Mouse (Mus musculus) hindbrain, embryonic 10.5 days (tissue): Measurements from ENCODE around the gene Xrcc5. TPM values are rescaled to one million over a fixed set of nuclear protein-coding genes. Genes with fewer than 3 reads are reported as not detected.

Experiments used
- DNase-seq: peaks from one replicate; pipeline ENCODE4 v3.0.0-alpha.2; 2017; ENCODE audit warnings: low spot score
- H3K27ac ChIP-seq: fragments of 300-500 bp; sonication (generic); 2 replicates; pipeline ENCODE4 v1.5.1; 2016; ENCODE audit warnings: mild to moderate bottlenecking, moderate library complexity
- H3K27me3 ChIP-seq: fragments of 300-500 bp; sonication (generic); 2 replicates; pipeline ENCODE4 v1.6.1; 2016; ENCODE audit warnings: mild to moderate bottlenecking; ENCODE audit not compliant: poor library complexity, insufficient read depth, severe bottlenecking
- H3K36me3 ChIP-seq: fragments of 300-500 bp; sonication (generic); 2 replicates; pipeline ENCODE4 v1.6.1; 2016; ENCODE audit warnings: mild to moderate bottlenecking, moderate library complexity
- H3K4me1 ChIP-seq: fragments of 300-500 bp; sonication (generic); replicated peaks from 2 replicates; pipeline ENCODE4 v1.6.1; 2016; ENCODE audit warnings: mild to moderate bottlenecking
- H3K4me3 ChIP-seq: fragments of 300-500 bp; sonication (generic); 2 replicates; pipeline ENCODE4 v1.5.1; 2016; ENCODE audit warnings: mild to moderate bottlenecking, moderate library complexity
- H3K9me3 ChIP-seq: fragments of 300-500 bp; sonication (generic); 2 replicates; pipeline ENCODE4 v1.6.1; 2016; ENCODE audit warnings: mild to moderate bottlenecking, moderate library complexity
- WGBS: fragments of 180-500 bp; shearing (Covaris S2); methylation state at CpG from one replicate; pipeline ENCODE4 v1.1.7; 2016; 5-methylcytosine and 5-hydroxymethylcytosine counted together
- polyA plus RNA-seq: library from polyadenylated mRNA; unstranded; fragments of >200 nt; fragmentation: Nextera tagmentation; extraction: Ambion mirVana; gene quantifications from 2 replicates; pipeline ENCODE4 v1.2.1, GENCODE M21; 2016

Xrcc5 gene
- polyA plus RNA-seq, 1 experiment from 2014 or later, result 48.1 TPM

- DNase-seq, result no peak
- H3K9me3 ChIP-seq, result no peaks in the 10 kb centered on the region
- 93% methylated on average over 8 of the region's 8 CpGs for WGBS
- no peak overlapping the region for H3K4me3 ChIP-seq
- H3K36me3 ChIP-seq, result no peaks in the 10 kb centered on the region
- peaks cover 23% of the 10 kb centered on the region for H3K4me1 ChIP-seq
- no peaks in the 10 kb centered on the region for H3K27me3 ChIP-seq
- no peak overlapping the region for H3K27ac ChIP-seq
These were observed 103.9 kb downstream of the Xrcc5 start for GRCm38 (mm10) chr1:72411108-72411507.

GRCm38 (mm10) chr1:72413205-72413604 lies 106.0 kb downstream of the Xrcc5 start:
- Histone ChIP-seq H3K9me3 (no peaks in the 10 kb centered on the region), H3K4me1 (peaks cover 23% of the 10 kb centered on the region), H3K27me3 (no peaks in the 10 kb centered on the region), H3K36me3 (no peaks in the 10 kb centered on the region), H3K27ac (no peak overlapping the region), H3K4me3 (no peak overlapping the region)
- WGBS, result 89% methylated on average over 8 of the region's 8 CpGs
- no peak for DNase-seq

- H3K36me3 ChIP-seq, result no peaks in the 10 kb centered on the region
- 52% methylated on average over 8 of the region's 8 CpGs for WGBS
- no peak for DNase-seq
- no peaks in the 10 kb centered on the region for H3K27me3 ChIP-seq
- H3K4me3 ChIP-seq, result no peak overlapping the region
- H3K9me3 ChIP-seq, result no peaks in the 10 kb centered on the region
- peak overlapping the region; percentile 70 for H3K27ac ChIP-seq
- peaks cover 31% of the 10 kb centered on the region for H3K4me1 ChIP-seq
These were observed 106.9 kb downstream of the Xrcc5 start for GRCm38 (mm10) chr1:72414133-72414532.

GRCm38 (mm10) chr1:72414561-72415253 lies 107.5 kb downstream of the Xrcc5 start:
- DNase-seq, result peak; percentile 53
- 29% methylated on average over 8 of the region's 8 CpGs for WGBS
- H3K27ac ChIP-seq, result peak overlapping the region; percentile 70

GRCm38 (mm10) chr1:72418744-72419655 lies 111.8 kb downstream of the Xrcc5 start:
- H3K9me3 ChIP-seq, result no peaks in the 10 kb centered on the region
- DNase-seq, result no peak
- 74% methylated on average over 8 of the region's 8 CpGs for WGBS
- H3K27ac ChIP-seq, result no peak overlapping the region
- no peaks in the 10 kb centered on the region; the same call in 1 of the 2 replicates for H3K27me3 ChIP-seq
- no peak overlapping the region for H3K4me3 ChIP-seq
- H3K4me1 ChIP-seq, result peaks cover 30% of the 10 kb centered on the region
- no peaks in the 10 kb centered on the region for H3K36me3 ChIP-seq

More at GRCm38 (mm10) chr1:72414561-72415253, 107.5 kb downstream of the Xrcc5 start:
- H3K4me1 ChIP-seq, result peaks cover 34% of the 10 kb centered on the region
- H3K27me3 ChIP-seq, result no peaks in the 10 kb centered on the region
- H3K4me3 ChIP-seq, result no peak overlapping the region
- H3K36me3 ChIP-seq, result no peaks in the 10 kb centered on the region
- H3K9me3 ChIP-seq, result no peaks in the 10 kb centered on the region

GRCm38 (mm10) chr1:72420220-72420619 lies 113.0 kb downstream of the Xrcc5 start:
- WGBS, result 70% methylated on average over 2 of the region's 2 CpGs

GRCm38 (mm10) chr1:72422121-72422520 lies 114.9 kb downstream of the Xrcc5 start:
- Histone ChIP-seq H3K27me3 (no peaks in the 10 kb centered on the region; the same call in 1 of the 2 replicates), H3K36me3 (no peaks in the 10 kb centered on the region), H3K4me3 (no peak overlapping the region), H3K9me3 (no peaks in the 10 kb centered on the region), H3K4me1 (peaks cover 10% of the 10 kb centered on the region), H3K27ac (no peak overlapping the region)
- DNase-seq, result no peak
- WGBS, result 90% methylated on average over 4 of the region's 4 CpGs

More at GRCm38 (mm10) chr1:72420220-72420619, 113.0 kb downstream of the Xrcc5 start:
- H3K27me3 ChIP-seq, result no peaks in the 10 kb centered on the region; the same call in 1 of the 2 replicates
- no peaks in the 10 kb centered on the region for H3K9me3 ChIP-seq
- H3K4me3 ChIP-seq, result no peak overlapping the region
- no peaks in the 10 kb centered on the region for H3K36me3 ChIP-seq
- H3K27ac ChIP-seq, result no peak overlapping the region
- DNase-seq, result no peak
- H3K4me1 ChIP-seq, result peaks cover 18% of the 10 kb centered on the region

- H3K4me1 ChIP-seq, result no peaks in the 10 kb centered on the region
- no peaks in the 10 kb centered on the region for H3K9me3 ChIP-seq
- no peak overlapping the region for H3K27ac ChIP-seq
- no peaks in the 10 kb centered on the region for H3K36me3 ChIP-seq
- DNase-seq, result no peak
- no peak overlapping the region for H3K4me3 ChIP-seq
- no peaks in the 10 kb centered on the region; the same call in 1 of the 2 replicates for H3K27me3 ChIP-seq
- WGBS, result 77% methylated on average over 4 of the region's 4 CpGs
These were observed 119.2 kb downstream of the Xrcc5 start for GRCm38 (mm10) chr1:72426456-72426855.

GRCm38 (mm10) chr1:72428526-72428925 lies 121.3 kb downstream of the Xrcc5 start:
- 83% methylated on average over 8 of the region's 8 CpGs for WGBS
- Histone ChIP-seq H3K4me3 (no peak overlapping the region), H3K4me1 (no peaks in the 10 kb centered on the region)

GRCm38 (mm10) chr1:72429107-72429807 lies 122.0 kb downstream of the Xrcc5 start:
- H3K9me3 ChIP-seq, result no peaks in the 10 kb centered on the region
- WGBS, result 90% methylated on average over 7 of the region's 7 CpGs
- H3K4me3 ChIP-seq, result no peak overlapping the region
- H3K36me3 ChIP-seq, result no peaks in the 10 kb centered on the region
- no peak for DNase-seq
- H3K27me3 ChIP-seq, result no peaks in the 10 kb centered on the region
- H3K4me1 ChIP-seq, result no peaks in the 10 kb centered on the region
- no peak overlapping the region for H3K27ac ChIP-seq

More at GRCm38 (mm10) chr1:72428526-72428925, 121.3 kb downstream of the Xrcc5 start:
- DNase-seq, result no peak
- Histone ChIP-seq H3K9me3 (no peaks in the 10 kb centered on the region), H3K27me3 (no peaks in the 10 kb centered on the region), H3K36me3 (no peaks in the 10 kb centered on the region), H3K27ac (no peak overlapping the region)

GRCm38 (mm10) chr1:72432579-72432978 lies 125.4 kb downstream of the Xrcc5 start:
- no peak overlapping the region for H3K27ac ChIP-seq
- H3K9me3 ChIP-seq, result no peaks in the 10 kb centered on the region
- no peaks in the 10 kb centered on the region for H3K36me3 ChIP-seq
- H3K27me3 ChIP-seq, result no peaks in the 10 kb centered on the region
- 97% methylated on average over 1 of the region's 1 CpGs for WGBS
- H3K4me1 ChIP-seq, result no peaks in the 10 kb centered on the region
- no peak overlapping the region for H3K4me3 ChIP-seq
- DNase-seq, result no peak

GRCm38 (mm10) chr1:72434510-72434909 lies 127.3 kb downstream of the Xrcc5 start:
- H3K36me3 ChIP-seq, result no peaks in the 10 kb centered on the region
- H3K9me3 ChIP-seq, result no peaks in the 10 kb centered on the region
- no peak overlapping the region for H3K27ac ChIP-seq
- H3K27me3 ChIP-seq, result no peaks in the 10 kb centered on the region
- H3K4me3 ChIP-seq, result no peak overlapping the region
- H3K4me1 ChIP-seq, result 0 out of 2 replicates have a peak, but pooled peaks cover 3% of the 10 kb centered on the region
- no peak for DNase-seq
- WGBS, result 57% methylated on average over 3 of the region's 3 CpGs
